Mouse (Mus musculus) urinary bladder, postnatal 36 days (tissue): ENCODE results near the gene Pdcd11.
A peak's percentile ranks its signal among the peaks of the same experiment; 100 is the strongest.

Source experiments
- DNase-seq, 2 experiments: peaks; one replicate each; pipeline ENCODE4 v3.0.0; 2022; ENCODE audit warnings: low spot score in 2 of 2, mixed read lengths in 1 of 2

Pdcd11 gene

DNA sequence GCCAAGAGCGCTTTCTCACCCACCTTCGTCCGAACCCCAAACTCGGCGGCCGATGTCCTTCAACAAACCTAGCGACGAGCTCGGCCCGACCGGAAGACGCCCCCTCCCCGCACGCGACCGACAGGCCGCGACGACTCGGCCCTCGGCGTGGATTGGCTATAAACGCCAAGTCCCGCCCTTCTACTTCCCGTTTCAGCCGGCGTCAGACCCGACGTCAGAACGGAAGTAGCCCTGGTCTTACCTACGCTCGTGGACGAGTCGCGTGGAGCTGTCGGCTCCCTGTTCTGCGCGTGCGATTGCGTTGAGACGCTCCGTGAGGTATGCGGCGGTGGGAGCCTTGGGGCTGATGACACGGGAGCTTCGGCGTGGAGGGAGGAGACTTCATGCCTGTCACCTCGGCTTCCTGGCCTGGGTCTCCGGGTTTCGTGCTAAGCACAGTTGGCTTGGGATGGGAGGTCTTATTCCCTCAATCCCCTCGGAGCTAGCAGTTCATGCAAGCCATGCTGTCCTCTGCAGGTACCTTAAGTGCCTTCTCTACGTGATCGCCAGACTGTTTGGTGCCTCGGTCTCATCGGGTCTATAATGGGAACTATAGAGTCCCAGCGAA lies at the start of gene Pdcd11, which contains the start of gene Usmg5:
Pdcd11 (plus strand) TSS at position 219 of the 607 bp plus-strand sequence.
Usmg5 (minus strand) TSS at position 98 of the 607 bp plus-strand sequence.
- DNase-seq: peak; percentile 92 to 95

GRCm38 (mm10) chr19:47043608-47044007 lies 47.0 kb upstream of the Pdcd11 start:
- no peak for DNase-seq

DNA sequence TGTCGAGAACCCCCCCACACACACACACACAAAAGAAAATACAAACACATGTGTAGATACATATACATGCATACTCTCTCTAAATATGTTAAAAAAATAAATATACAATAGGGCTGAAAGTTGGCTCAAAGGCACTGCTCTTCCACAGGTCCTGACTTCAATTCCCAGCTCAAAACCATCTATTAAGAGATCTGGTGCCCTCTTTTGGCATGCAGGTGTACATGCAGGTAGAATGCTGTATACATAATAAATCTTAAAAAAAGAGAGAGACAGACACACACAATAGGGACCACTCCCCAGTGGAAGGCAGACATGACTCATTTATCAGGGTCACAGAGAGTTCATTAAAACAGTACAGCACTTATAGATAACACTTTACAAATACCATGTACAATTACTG lies 44.2 kb upstream of the Pdcd11 start:
- DNase-seq: no peak

DNA sequence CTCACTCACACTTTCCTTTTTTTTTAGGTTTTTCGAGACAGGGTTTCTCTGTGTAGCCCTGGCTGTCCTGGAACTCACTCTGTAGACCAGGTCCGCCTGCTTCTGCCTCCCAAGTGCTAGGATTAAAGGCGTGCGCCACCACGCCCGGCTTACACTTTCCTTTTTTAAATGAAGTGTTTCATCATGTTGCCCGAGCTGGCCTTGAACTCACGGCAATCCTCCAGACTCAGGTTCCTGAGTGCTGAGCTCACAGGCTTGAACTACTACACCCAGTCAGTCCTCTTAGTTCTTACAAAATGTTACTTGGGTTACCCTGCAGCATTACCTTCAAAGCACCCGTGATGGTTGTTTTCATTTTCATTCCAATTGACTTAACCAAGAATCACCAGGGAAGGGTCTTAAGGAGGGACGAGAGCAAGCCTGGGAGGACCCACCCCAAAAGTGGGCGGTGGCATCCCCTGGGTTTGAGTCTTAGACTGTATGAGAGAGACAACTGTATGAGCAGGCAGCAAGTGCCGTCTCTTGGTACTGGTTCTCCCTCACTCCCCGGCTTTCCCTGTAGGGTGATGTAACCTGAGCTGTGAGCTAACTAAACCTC lies 43.2 kb upstream of the Pdcd11 start:
- no peak for DNase-seq

DNA sequence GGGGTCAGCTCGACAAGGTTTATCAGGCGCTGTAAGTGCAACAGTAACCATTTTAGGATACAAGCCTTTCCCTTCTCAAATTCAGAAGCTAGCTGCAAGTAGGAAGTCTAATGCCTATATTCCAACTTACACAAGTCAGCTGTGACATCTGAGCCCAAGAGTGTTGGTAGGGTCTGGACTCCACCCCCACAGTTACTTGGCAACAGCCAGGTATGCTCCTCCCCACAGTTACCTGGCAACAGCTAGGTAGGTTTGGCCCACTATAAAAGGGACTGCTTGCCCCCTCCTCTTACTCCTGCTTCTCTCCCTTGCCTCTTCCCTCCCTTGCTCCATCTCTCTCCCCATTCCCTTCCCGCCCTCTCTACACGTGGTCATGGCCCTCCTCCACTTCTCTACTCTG lies 41.5 kb upstream of the Pdcd11 start:
- no peak for DNase-seq

DNA sequence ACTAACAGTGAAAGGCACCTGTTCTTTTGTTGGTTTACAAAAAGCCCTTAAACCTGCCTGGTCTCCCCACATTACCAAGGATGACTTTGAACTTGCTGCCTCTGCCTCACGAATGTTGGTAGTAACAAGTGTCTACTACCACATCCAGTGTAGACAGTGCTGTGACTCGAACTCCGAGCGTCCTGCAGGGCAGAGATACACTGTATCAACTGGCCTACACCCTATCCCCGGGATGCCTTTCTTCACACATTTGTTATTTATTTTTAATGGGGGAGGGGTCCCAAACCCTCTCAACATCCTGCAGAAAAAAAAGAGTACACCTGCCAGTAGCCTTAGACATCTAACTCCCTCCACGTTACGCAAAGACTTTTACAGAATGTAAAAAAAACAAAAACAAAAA lies 40.7 kb upstream of the Pdcd11 start:
- DNase-seq: no peak

DNA sequence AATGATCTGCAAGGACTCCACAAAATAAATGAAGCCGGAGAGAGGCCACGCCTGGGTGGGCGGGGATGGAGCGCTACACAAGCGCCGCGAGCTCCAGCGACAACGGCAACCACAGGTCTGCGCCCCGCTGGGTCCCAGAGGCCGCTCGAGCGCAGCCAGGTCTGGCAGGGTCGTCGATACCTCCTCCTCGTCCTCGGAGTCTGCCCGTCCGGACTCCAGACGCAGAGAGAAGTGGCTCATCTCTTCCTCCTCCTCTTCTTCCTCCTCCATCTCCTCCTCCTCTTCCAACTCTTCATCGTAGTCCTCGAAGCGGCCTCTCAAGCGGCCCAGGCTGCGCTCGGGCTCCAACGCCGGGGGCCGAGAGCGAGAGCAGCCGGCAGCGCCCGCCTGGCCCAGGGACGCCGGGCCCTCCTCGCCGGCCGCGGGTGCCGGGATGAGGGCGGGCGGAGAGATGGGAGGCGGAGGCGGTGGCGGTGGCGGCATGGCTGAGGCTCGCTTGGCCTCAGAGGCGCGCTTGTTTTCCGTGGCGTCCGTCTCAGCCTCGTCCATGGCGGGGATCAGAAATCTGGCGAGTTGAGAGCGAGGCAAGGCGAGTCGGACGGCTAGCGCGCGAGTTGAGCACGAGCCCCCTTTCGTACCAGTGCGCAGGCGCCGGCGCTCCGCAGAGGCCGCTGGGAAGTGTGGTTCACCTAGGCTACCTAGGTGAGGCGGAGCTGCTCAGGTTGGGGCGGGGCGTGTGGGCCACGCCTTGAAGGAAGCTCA lies 40.1 kb upstream of the Pdcd11 start, which contains the start of gene Pcgf6:
Pcgf6 (minus strand) TSS at position 636 of the 762 bp plus-strand sequence.
- peak; percentile 71 to 79 for DNase-seq

DNA sequence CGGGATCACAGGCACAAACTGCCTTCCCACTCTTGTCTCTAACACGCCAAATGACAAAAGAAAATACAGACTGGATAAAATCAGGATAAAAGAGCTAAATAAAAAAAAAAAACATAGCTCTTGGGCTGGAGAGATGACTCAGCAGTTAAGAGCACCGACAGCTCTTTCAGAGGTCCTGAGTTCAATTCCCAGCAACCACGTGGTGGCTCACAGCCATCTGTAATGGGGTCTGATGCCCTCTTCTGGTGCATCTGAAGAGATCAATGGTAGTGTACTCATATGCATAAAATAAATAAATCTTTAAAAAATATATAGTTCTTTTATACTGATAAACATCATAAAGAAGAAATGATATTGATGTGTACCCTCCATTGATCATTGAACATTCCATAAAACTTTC lies 37.6 kb upstream of the Pdcd11 start:
- no peak for DNase-seq

GRCm38 (mm10) chr19:47053471-47053870 lies 37.1 kb upstream of the Pdcd11 start:
- DNase-seq: peak; percentile 27 to 28

- no peak for DNase-seq
Measured at GRCm38 (mm10) chr19:47057684-47058083, 32.9 kb upstream of the Pdcd11 start.

DNA sequence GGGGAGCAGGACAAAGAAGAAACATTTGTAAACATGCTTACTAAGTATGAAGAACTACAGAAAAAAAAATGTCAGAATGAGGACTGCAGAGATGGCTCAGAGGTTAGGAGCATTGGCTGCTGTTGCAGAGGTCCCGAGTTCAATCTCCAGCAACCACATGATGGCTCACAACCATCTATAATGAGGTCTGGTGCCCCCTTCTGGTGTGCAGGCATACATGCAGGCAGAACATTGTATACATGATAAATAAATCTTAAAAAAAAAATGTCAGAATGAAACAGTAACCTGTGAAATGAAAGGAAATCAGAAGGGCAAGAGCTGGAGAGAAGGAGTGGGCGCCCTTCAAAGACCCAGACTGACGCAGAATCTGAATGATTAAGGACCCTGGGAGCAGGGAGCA lies 24.7 kb upstream of the Pdcd11 start:
- DNase-seq: no peak

DNA sequence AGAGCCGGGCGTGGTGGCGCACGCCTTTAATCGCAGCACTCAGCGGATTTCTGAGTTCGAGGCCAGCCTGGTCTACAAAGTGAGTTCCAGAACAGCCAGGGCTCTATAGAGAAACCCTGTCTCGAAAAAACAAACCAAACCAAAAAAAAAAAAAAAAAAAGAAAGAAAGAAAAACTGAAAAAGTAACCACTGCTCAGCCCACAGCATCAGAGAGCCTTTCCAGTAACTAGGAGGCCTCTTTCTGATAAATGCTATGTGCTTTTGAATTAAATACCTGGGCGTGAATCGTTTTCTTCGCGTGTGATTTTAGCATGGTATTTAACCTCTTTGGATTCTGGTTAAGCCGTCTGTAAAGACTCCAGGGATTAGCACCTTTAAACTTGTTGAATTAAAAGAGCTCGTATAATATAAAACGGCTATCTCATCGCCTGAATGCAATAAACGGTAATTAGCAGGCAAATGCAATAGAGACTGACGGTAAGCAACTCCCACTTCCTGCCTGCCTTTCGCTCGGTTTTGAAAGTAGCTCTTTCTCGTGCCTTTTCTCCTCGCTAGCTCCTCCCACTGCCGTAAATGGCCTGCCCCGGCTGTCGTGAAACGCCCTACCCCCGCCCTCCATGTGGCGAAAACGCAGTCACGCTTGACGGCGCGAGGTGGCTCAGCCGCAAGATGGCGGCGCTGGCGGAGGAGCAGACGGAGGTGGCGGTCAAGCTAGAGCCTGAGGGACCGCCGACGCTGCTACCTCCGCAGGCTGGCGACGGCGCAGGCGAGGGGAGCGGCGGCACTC lies 23.3 kb upstream of the Pdcd11 start, which contains the start of gene Taf5:
Taf5 (plus strand) TSS at position 651 of the 787 bp plus-strand sequence.
- DNase-seq: peak; percentile 98

DNA sequence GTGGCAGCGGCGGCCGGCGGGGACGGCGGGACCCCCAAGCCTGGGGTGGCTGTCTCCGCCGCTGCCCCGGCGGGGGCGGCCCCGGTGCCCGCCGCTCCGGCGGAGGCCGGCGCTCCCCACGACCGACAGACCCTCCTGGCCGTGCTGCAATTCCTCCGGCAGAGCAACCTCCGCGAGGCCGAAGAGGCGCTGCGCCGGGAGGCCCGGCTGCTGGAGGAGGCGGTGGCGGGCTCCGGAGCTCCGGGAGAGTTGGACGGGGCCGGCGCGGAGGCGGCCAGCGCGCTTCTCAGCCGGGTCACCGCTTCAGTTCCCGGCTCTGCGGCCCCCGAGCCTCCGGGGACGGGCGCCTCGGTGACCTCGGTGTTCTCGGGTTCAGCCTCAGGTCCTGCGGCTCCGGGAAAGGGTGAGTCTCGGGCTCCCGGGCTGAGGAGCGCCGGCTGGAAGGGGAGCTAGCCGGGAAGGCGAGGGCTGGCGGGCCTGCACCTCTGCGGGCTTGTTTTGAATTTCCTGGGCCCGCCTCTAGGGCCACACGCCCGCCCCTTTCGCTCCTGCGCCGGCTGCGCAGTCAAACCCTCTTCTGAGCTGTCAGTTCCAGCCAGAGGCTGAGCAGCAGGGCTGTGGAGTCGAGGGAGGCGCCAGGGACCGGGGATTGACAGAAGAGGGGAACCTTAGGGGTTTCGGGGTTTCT lies 22.5 kb upstream of the Pdcd11 start:
- DNase-seq: peak; percentile 71 to 86

- no peak for DNase-seq
Measured at GRCm38 (mm10) chr19:47088226-47088625, 2.3 kb upstream of the Pdcd11 start.

DNA sequence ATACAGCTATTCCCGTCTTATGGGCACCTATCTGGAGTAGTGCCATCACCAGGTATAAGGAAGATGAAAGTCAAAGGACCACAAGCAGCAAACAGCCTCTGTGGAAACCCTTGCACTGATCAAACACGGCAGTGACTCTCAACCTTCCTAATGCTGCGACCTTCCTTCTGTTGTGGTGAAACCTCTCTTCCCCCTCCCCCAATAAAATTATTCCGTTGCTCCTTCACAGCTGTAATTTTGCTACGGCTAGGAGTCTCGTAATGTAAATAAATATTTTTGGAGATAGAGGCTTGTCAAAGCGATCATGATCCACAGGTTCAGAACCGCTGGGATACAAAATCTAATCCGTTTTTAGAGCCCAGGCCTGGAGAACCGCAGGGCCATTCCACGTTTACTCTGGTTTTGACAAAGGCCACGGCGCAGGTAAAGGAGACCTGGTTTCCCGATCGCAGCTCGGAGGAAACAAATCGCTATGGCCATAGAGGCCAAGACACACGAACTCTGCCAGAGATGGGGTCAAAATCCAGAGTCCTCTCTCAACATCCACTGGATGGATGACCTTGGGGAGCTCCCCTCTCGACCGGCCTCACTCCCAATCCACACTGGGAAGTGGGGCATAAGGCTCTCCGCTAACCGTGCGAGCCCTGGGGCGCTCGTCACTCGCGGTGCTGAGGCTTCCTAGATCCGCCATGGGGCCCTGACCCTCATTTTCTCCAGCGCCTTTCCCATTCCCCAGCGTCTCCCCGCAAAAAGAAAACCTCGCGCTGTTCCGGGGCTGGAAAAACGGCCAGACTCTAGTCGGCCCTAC lies 646 bp upstream of the Pdcd11 start:
- DNase-seq: peak in 1 of 2 experiments; percentile 6

- no peak for DNase-seq
Measured at GRCm38 (mm10) chr19:47101080-47101479, 10.5 kb downstream of the Pdcd11 start.

GRCm38 (mm10) chr19:47104641-47105271 lies 14.2 kb downstream of the Pdcd11 start:
- no peak for DNase-seq

DNA sequence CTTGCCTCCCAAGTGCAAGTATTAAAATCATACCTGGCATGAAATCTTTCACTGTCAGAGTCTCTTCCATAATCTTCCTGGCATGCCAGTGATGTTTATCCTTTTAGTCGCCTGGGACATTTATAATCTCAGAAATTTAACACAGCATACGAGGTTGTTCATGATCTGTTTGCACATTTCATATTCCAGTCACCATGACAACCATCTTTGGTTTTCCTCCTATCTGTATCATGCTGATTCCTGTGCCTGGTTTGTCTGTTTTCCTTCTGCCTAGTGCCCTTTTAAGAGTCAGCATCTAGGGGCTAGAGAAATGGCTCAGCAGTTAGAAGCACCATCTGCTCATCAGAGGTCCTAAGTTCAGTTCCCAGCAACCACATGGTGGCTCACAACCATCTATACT lies 28.1 kb downstream of the Pdcd11 start:
- DNase-seq: no peak

GRCm38 (mm10) chr19:47121054-47121453 lies 30.5 kb downstream of the Pdcd11 start:
- DNase-seq: no peak

DNA sequence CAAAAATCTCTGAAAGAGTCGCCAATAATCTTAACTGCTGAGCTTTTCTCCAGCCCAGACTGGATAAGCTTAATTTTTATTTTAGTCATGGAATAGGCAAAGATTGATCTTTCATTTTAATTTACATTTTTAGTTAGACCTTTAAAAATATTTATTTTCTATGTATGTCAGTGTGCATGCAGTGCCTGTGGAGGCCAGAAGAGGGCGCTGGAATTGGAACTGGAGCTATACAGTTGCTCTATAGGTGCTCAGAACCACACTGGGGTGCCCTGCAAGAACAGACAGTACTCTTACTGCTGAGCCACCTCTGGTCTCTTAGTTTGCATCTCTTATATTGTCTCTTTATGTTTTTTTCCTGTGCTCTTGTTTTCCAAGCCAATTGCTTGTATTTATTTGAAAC lies 32.2 kb downstream of the Pdcd11 start:
- no peak for DNase-seq
